Mouse (Mus musculus) stomach, embryonic 16.5 days (tissue): ENCODE measurements around the gene Srcin1. TPM values are rescaled to one million over a fixed set of nuclear protein-coding genes. Genes with fewer than 3 reads are reported as not detected.
A peak's percentile ranks its signal among the peaks of the same experiment; 100 is the strongest.

Source experiments
- ATAC-seq: fragments of 200-750 bp; cut with Nextera tagmentation; 2 replicates; pipeline ENCODE4 v1.8.0; 2017; ENCODE audit warnings: moderate number of reproducible peaks, moderate TSS enrichment; ENCODE audit not compliant: insufficient read depth, low FRiP score
- H3K27ac ChIP-seq: fragments of 300-500 bp; sonication (generic); 2 replicates; pipeline ENCODE4 v1.5.1; 2014; ENCODE audit warnings: low read length
- H3K27me3 ChIP-seq: fragments of 300-500 bp; sonication (generic); 2 replicates; pipeline ENCODE4 v1.6.1; 2014; ENCODE audit warnings: low read length, control low read depth, mixed read lengths; ENCODE audit not compliant: control insufficient read depth, insufficient read depth
- H3K36me3 ChIP-seq: fragments of 300-500 bp; sonication (generic); 2 replicates; pipeline ENCODE4 v1.6.1; 2014; ENCODE audit warnings: low read length; ENCODE audit not compliant: control insufficient read depth, insufficient read depth
- H3K4me1 ChIP-seq: fragments of 300-500 bp; sonication (generic); 2 replicates; pipeline ENCODE4 v1.6.1; 2014; ENCODE audit warnings: low read length, control low read depth, mixed read lengths; ENCODE audit not compliant: control insufficient read depth, insufficient read depth
- H3K4me2 ChIP-seq: fragments of 300-500 bp; sonication (generic); 2 replicates; pipeline ENCODE4 v1.6.1; 2014; ENCODE audit warnings: low read depth, low read length, mixed read lengths
- H3K4me3 ChIP-seq: fragments of 300-500 bp; sonication (generic); replicated peaks from 2 replicates; pipeline ENCODE4 v1.5.1; 2014; ENCODE audit warnings: mild to moderate bottlenecking, low read length
- H3K9ac ChIP-seq: fragments of 300-500 bp; sonication (generic); 2 replicates; pipeline ENCODE4 v1.6.1; 2014; ENCODE audit warnings: low read length
- H3K9me3 ChIP-seq: fragments of 300-500 bp; sonication (generic); replicated peaks from 2 replicates; pipeline ENCODE4 v1.6.1; 2016; ENCODE audit warnings: low read length, control low read depth; ENCODE audit not compliant: control insufficient read depth
- WGBS: fragments of 180-500 bp; shearing (Covaris S2); extraction: QIAGEN DNeasy Blood & Tissue Kit; methylation state at CpG from one replicate; pipeline ENCODE4 v1.1.7; 2014; 5-methylcytosine and 5-hydroxymethylcytosine counted together
- polyA plus RNA-seq: library from polyadenylated mRNA; unstranded; fragments of >200 nt; fragmentation: Nextera tagmentation; extraction: Ambion mirVana; gene quantifications from 2 replicates; pipeline ENCODE4 v1.2.1, GENCODE M21; 2015

Srcin1 gene
- polyA plus RNA-seq, 1 experiment from 2014 or later, result 0.39 TPM

GRCm38 (mm10) chr11:97523827-97524261 lies 52.1 kb downstream of the Srcin1 start:
- H3K27me3 ChIP-seq, result no peaks in the 10 kb centered on the region
- 24% methylated on average over 1 of the region's 1 CpGs for WGBS
- H3K27ac ChIP-seq, result no peak overlapping the region

GRCm38 (mm10) chr11:97523107-97523506 lies 52.9 kb downstream of the Srcin1 start:
- H3K4me3 ChIP-seq, result no peak overlapping the region
- H3K36me3 ChIP-seq, result no peaks in the 10 kb centered on the region
- no peak overlapping the region for H3K9ac ChIP-seq
- WGBS, result 77% methylated on average over 14 of the region's 14 CpGs
- peaks cover 7% of the 10 kb centered on the region; the same call in 1 of the 2 replicates for H3K4me1 ChIP-seq
- H3K9me3 ChIP-seq, result no peaks in the 10 kb centered on the region
- no peaks in the 10 kb centered on the region for H3K27me3 ChIP-seq
- H3K4me2 ChIP-seq, result no peak overlapping the region
- ATAC-seq, result no peak
- no peak overlapping the region for H3K27ac ChIP-seq

More at GRCm38 (mm10) chr11:97523827-97524261, 52.1 kb downstream of the Srcin1 start:
- no peak overlapping the region for H3K4me3 ChIP-seq
- peaks cover 7% of the 10 kb centered on the region; the same call in 1 of the 2 replicates for H3K4me1 ChIP-seq
- peak overlapping the region; percentile 16; the same call in 1 of the 2 replicates for H3K9ac ChIP-seq
- no peak for ATAC-seq
- H3K9me3 ChIP-seq, result no peaks in the 10 kb centered on the region
- no peak overlapping the region for H3K4me2 ChIP-seq
- H3K36me3 ChIP-seq, result no peaks in the 10 kb centered on the region

GRCm38 (mm10) chr11:97521741-97522474 lies 54.1 kb downstream of the Srcin1 start:
- H3K36me3 ChIP-seq, result no peaks in the 10 kb centered on the region
- no peak for ATAC-seq
- H3K4me3 ChIP-seq, result no peak overlapping the region
- no peaks in the 10 kb centered on the region for H3K27me3 ChIP-seq
- H3K4me2 ChIP-seq, result no peak overlapping the region
- H3K4me1 ChIP-seq, result peaks cover 7% of the 10 kb centered on the region; the same call in 1 of the 2 replicates
- no peak overlapping the region; the same call in 1 of the 2 replicates for H3K9ac ChIP-seq
- H3K9me3 ChIP-seq, result no peaks in the 10 kb centered on the region
- H3K27ac ChIP-seq, result no peak overlapping the region
- 84% methylated on average over 29 of the region's 29 CpGs for WGBS

GRCm38 (mm10) chr11:97520541-97520940 lies 55.4 kb downstream of the Srcin1 start:
- Histone ChIP-seq H3K9ac (no peak overlapping the region), H3K9me3 (no peaks in the 10 kb centered on the region), H3K4me3 (no peak overlapping the region), H3K27me3 (no peaks in the 10 kb centered on the region), H3K27ac (no peak overlapping the region), H3K4me1 (peaks cover 7% of the 10 kb centered on the region; the same call in 1 of the 2 replicates), H3K36me3 (no peaks in the 10 kb centered on the region), H3K4me2 (no peak overlapping the region)
- WGBS, result 88% methylated on average over 7 of the region's 7 CpGs
- ATAC-seq, result no peak

- H3K4me2 ChIP-seq, result no peak overlapping the region
- no peaks in the 10 kb centered on the region for H3K4me1 ChIP-seq
- H3K9me3 ChIP-seq, result no peaks in the 10 kb centered on the region
- H3K4me3 ChIP-seq, result no peak overlapping the region
- no peaks in the 10 kb centered on the region for H3K36me3 ChIP-seq
- H3K9ac ChIP-seq, result no peak overlapping the region
- ATAC-seq, result no peak
- WGBS, result 87% methylated on average over 3 of the region's 3 CpGs
- H3K27ac ChIP-seq, result no peak overlapping the region
- no peaks in the 10 kb centered on the region for H3K27me3 ChIP-seq
Observed at GRCm38 (mm10) chr11:97513066-97513465, 62.9 kb downstream of the Srcin1 start.

- Histone ChIP-seq H3K27me3 (no peaks in the 10 kb centered on the region), H3K4me3 (no peak overlapping the region), H3K9me3 (no peaks in the 10 kb centered on the region), H3K27ac (no peak overlapping the region), H3K4me1 (no peaks in the 10 kb centered on the region), H3K36me3 (no peaks in the 10 kb centered on the region), H3K4me2 (no peak overlapping the region; the same call in 1 of the 2 replicates), H3K9ac (no peak overlapping the region)
- WGBS, result 65% methylated on average over 6 of the region's 6 CpGs
- no peak for ATAC-seq
Observed at GRCm38 (mm10) chr11:97512511-97512910, 63.5 kb downstream of the Srcin1 start.

- Histone ChIP-seq H3K4me2 (peak overlapping the region; percentile 31), H3K27me3 (no peaks in the 10 kb centered on the region), H3K4me3 (0 out of 2 replicates have a peak overlapping the region, but pooled peaks have one; percentile 3), H3K36me3 (no peaks in the 10 kb centered on the region), H3K27ac (peak overlapping the region; percentile 77), H3K9me3 (no peaks in the 10 kb centered on the region), H3K4me1 (no peaks in the 10 kb centered on the region), H3K9ac (0 out of 2 replicates have a peak overlapping the region, but pooled peaks have one; percentile 2)
- WGBS, result 52% methylated on average over 13 of the region's 13 CpGs
- ATAC-seq, result peak; percentile 26; the same call in 1 of the 2 replicates
Observed at GRCm38 (mm10) chr11:97511661-97512369, 64.2 kb downstream of the Srcin1 start.

- no peak overlapping the region for H3K27ac ChIP-seq
- ATAC-seq, result no peak
- H3K9ac ChIP-seq, result no peak overlapping the region
- WGBS, result 33% methylated on average over 10 of the region's 10 CpGs
- H3K4me3 ChIP-seq, result no peak overlapping the region
- H3K36me3 ChIP-seq, result no peaks in the 10 kb centered on the region
- H3K27me3 ChIP-seq, result no peaks in the 10 kb centered on the region
- H3K9me3 ChIP-seq, result no peaks in the 10 kb centered on the region
- no peaks in the 10 kb centered on the region for H3K4me1 ChIP-seq
- peak overlapping the region; percentile 31 for H3K4me2 ChIP-seq
Observed at GRCm38 (mm10) chr11:97510966-97511660, 64.9 kb downstream of the Srcin1 start.
